Mouse (Mus musculus): ENCODE data around the gene Lig1. TPM values are rescaled to one million over a fixed set of nuclear protein-coding genes. Genes with fewer than 3 reads are reported as not detected.

Lig1 gene
- 80.5 and 86.9 TPM in 2 replicates for polyA plus RNA-seq (2014; fragmentation: Nextera tagmentation; extraction: Ambion mirVana)

DNA sequence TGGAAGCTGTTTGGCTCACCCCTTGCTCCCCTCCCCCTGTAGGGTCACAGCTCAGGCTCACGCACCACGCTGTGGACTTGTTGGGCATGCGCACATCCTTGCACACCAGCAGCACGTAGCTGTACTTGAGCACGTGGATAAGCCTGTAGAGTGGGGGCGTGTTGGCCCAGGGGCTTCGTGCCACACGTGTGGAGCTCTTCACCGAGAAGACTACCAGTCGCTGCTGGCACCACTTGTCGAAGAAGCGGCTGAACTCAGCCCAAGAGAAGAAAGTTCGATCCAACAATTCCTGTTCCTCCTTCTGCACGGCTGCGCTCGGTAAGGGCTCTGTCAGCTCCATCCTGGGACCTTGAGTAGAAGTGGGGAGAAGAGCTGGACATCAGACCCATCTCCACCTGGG lies at the start of gene Lig1:
TSS of gene Lig1 (plus strand) at position 203 of the 400 bp plus-strand sequence.
- Histone ChIP-seq H3K4me1 (ENCODE audit: control insufficient read depth, insufficient read depth, low read length) (0 out of 2 replicates have a peak, but pooled peaks cover 3% of the 10 kb centered on the region), H3K27ac (replicated peaks; ENCODE audit: low read depth, low read length) (peak within 1 kb of the TSS; percentile 87), H3K36me3 (ENCODE audit: control insufficient read depth, insufficient read depth, low read length) (peaks cover 39% of the 10 kb centered on the region), H3K4me3 (ENCODE audit: low read depth, low read length) (peak within 1 kb of the TSS; percentile 70), H3K9ac (ENCODE audit: low read depth, low read length) (peak within 1 kb of the TSS; percentile 86), H3K4me2 (ENCODE audit: low read depth, low read length) (peak within 1 kb of the TSS; percentile 88), H3K9me3 (ENCODE audit: control insufficient read depth, low read length) (no peaks in the 10 kb centered on the region), H3K27me3 (replicated peaks; ENCODE audit: control insufficient read depth, insufficient read depth, low read length) (no peaks in the 10 kb centered on the region)
- DNase-seq (ENCODE audit: low spot score) (no peak), ATAC-seq (ENCODE audit: low read depth) (no peak)
- 98% methylated on average over 16 of the region's 16 CpGs for WGBS

DNA sequence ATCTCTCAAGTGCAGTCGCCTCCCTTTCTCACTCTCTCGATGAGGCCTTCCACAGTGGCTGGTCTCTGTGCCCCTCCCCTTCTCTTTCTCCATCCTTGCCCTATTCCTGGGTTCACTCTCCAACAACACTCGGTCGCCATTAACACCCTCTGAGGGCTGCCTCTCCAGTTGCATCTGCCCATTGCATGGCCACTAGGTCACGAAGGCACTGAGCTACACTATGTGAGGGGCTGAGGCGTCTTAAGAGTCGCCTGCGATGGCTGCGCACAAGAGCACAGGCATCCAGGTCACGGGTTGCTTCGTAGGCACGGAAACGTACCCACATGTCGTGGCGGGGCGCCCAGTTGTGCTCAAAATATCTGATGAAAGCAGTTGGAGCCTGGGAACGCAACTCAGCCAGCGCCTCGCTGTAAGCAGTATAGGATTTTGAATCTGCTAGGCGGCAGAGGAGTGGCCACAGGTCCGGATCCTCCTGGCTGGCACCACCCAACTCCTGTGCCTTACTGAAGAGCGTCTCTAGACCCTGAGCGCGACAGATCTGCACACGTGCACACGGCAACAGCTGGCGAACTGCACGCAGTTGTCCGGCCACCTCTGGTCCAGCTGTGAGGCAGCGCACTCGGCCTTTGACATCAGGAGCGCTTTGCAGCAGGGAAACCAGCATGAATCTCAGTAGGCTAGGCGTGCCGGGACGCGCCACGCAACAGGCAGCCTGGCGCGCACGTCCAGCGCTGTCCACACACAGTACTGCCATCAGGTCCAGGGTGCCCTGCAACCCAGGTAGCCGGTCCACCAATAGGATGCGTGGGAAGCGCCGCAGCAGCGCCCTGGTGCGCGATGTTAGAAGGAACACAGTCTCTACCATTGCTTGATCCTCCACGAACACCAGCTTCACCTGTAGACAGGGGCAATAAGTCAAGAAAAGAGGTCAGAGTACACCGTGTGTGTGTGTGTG lies 16.1 kb upstream of the Lig1 start:
- H3K9ac ChIP-seq (ENCODE audit: low read depth, low read length) = no peak overlapping the region
- 44% methylated on average over 50 of the region's 50 CpGs for WGBS

DNA sequence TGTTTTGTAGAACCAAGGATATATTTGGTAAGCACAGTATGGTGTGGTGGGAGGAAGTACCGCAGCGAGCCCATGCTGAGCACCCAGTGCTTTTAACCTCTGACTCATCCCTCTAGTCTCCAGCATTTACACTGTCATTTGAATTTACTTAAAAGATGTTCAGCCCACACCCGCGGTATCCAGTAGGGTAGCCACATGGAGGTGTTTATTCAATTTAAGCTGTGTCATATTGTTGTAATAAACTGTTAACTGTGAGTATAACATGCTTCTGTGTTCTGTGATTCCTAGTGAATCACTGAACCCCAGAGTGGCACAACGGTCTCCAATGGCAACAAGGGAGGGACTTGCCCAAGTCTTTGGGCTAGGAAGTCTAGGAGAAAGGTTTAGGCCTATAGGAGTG lies 13.2 kb upstream of the Lig1 start:
- Histone ChIP-seq H3K27me3 (replicated peaks; ENCODE audit: control insufficient read depth, insufficient read depth, low read length) (no peaks in the 10 kb centered on the region), H3K4me1 (ENCODE audit: control insufficient read depth, insufficient read depth, low read length) (no peaks in the 10 kb centered on the region), H3K27ac (replicated peaks; ENCODE audit: low read depth, low read length) (no peak overlapping the region), H3K4me2 (ENCODE audit: low read depth, low read length) (no peak overlapping the region), H3K4me3 (ENCODE audit: low read depth, low read length) (no peak overlapping the region), H3K36me3 (ENCODE audit: control insufficient read depth, insufficient read depth, low read length) (no peaks in the 10 kb centered on the region), H3K9me3 (ENCODE audit: control insufficient read depth, low read length) (no peaks in the 10 kb centered on the region), H3K9ac (ENCODE audit: low read depth, low read length) (no peak overlapping the region)
- DNase-seq (ENCODE audit: low spot score) (no peak), ATAC-seq (ENCODE audit: low read depth) (no peak)
- 82% methylated on average over 5 of the region's 5 CpGs for WGBS

More for the DNA sequence above, 16.1 kb upstream of the Lig1 start:
- Histone ChIP-seq H3K4me1 (ENCODE audit: control insufficient read depth, insufficient read depth, low read length) (no peaks in the 10 kb centered on the region), H3K36me3 (ENCODE audit: control insufficient read depth, insufficient read depth, low read length) (no peaks in the 10 kb centered on the region), H3K9me3 (ENCODE audit: control insufficient read depth, low read length) (no peaks in the 10 kb centered on the region), H3K4me3 (ENCODE audit: low read depth, low read length) (no peak overlapping the region), H3K27me3 (replicated peaks; ENCODE audit: control insufficient read depth, insufficient read depth, low read length) (no peaks in the 10 kb centered on the region), H3K27ac (replicated peaks; ENCODE audit: low read depth, low read length) (no peak overlapping the region), H3K4me2 (ENCODE audit: low read depth, low read length) (no peak overlapping the region)
- ATAC-seq (ENCODE audit: low read depth) (no peak), DNase-seq (ENCODE audit: low spot score) (no peak)

- DNase-seq (ENCODE audit: low spot score) (peak; percentile 4), ATAC-seq (ENCODE audit: low read depth) (0 out of 2 replicates have a peak, but pooled peaks have one; percentile 12)
- no peak overlapping the region for H3K4me2 ChIP-seq (ENCODE audit: low read depth, low read length)
- no peak overlapping the region for H3K4me3 ChIP-seq (ENCODE audit: low read depth, low read length)
- no peak overlapping the region for H3K9ac ChIP-seq (ENCODE audit: low read depth, low read length)
- H3K27me3 ChIP-seq (replicated peaks; ENCODE audit: control insufficient read depth, insufficient read depth, low read length) = no peaks in the 10 kb centered on the region
- WGBS = 81% methylated on average over 2 of the region's 2 CpGs
- H3K9me3 ChIP-seq (ENCODE audit: control insufficient read depth, low read length) = no peaks in the 10 kb centered on the region
- no peaks in the 10 kb centered on the region for H3K36me3 ChIP-seq (ENCODE audit: control insufficient read depth, insufficient read depth, low read length)
- H3K4me1 ChIP-seq (ENCODE audit: control insufficient read depth, insufficient read depth, low read length) = no peaks in the 10 kb centered on the region
- no peak overlapping the region for H3K27ac ChIP-seq (replicated peaks; ENCODE audit: low read depth, low read length)
Observed at GRCm38 (mm10) chr7:13264396-13264795, 12.7 kb upstream of the Lig1 start.

DNA sequence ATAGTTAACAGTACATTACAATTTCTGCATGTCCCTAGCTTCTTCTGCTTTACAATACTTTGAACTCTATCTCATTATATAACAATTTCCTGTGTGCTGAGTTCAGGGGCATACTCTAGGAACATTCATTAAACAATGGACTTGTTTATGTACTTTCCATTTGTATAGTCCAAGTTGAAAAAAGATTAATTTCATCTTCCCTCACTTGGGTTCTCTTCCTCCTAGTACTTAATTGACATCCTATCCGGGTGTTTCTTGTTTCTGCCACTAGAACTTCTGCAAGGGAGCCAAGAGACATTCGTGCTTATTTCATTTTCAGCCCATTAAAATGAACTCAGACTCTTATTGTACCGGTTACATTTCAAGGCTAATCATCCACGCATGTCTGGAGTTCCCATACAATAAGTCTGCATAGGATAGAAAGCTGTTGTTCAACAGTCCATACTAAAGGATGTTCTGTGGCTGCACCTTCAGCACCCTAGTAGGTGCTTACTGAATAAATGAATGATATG lies 8.3 kb upstream of the Lig1 start:
- ATAC-seq (ENCODE audit: low read depth) (no peak), DNase-seq (ENCODE audit: low spot score) (no peak)
- H3K4me1 ChIP-seq (ENCODE audit: control insufficient read depth, insufficient read depth, low read length) = no peaks in the 10 kb centered on the region
- WGBS = 88% methylated on average over 4 of the region's 4 CpGs
- 0 out of 2 replicates have a peak, but pooled peaks cover under 1% of the 10 kb centered on the region for H3K36me3 ChIP-seq (ENCODE audit: control insufficient read depth, insufficient read depth, low read length)
- H3K4me2 ChIP-seq (ENCODE audit: low read depth, low read length) = no peak overlapping the region
- no peaks in the 10 kb centered on the region for H3K27me3 ChIP-seq (replicated peaks; ENCODE audit: control insufficient read depth, insufficient read depth, low read length)
- no peaks in the 10 kb centered on the region for H3K9me3 ChIP-seq (ENCODE audit: control insufficient read depth, low read length)
- H3K4me3 ChIP-seq (ENCODE audit: low read depth, low read length) = no peak overlapping the region
- no peak overlapping the region for H3K9ac ChIP-seq (ENCODE audit: low read depth, low read length)
- H3K27ac ChIP-seq (replicated peaks; ENCODE audit: low read depth, low read length) = no peak overlapping the region

- ATAC-seq (ENCODE audit: low read depth) = no peak
- no peaks in the 10 kb centered on the region for H3K9me3 ChIP-seq (ENCODE audit: control insufficient read depth, low read length)
- DNase-seq (ENCODE audit: low spot score) = no peak
- WGBS = 82% methylated on average over 11 of the region's 11 CpGs
- no peaks in the 10 kb centered on the region for H3K27me3 ChIP-seq (replicated peaks; ENCODE audit: control insufficient read depth, insufficient read depth, low read length)
- no peak overlapping the region for H3K9ac ChIP-seq (ENCODE audit: low read depth, low read length)
- H3K4me1 ChIP-seq (ENCODE audit: control insufficient read depth, insufficient read depth, low read length) = no peaks in the 10 kb centered on the region
- H3K27ac ChIP-seq (replicated peaks; ENCODE audit: low read depth, low read length) = no peak overlapping the region
- peaks cover 5% of the 10 kb centered on the region; the same call in 1 of the 2 replicates for H3K36me3 ChIP-seq (ENCODE audit: control insufficient read depth, insufficient read depth, low read length)
- no peak overlapping the region for H3K4me3 ChIP-seq (ENCODE audit: low read depth, low read length)
- no peak overlapping the region for H3K4me2 ChIP-seq (ENCODE audit: low read depth, low read length)
Observed at GRCm38 (mm10) chr7:13269394-13269793, 7.7 kb upstream of the Lig1 start.

GRCm38 (mm10) chr7:13271704-13272103 lies 5.4 kb upstream of the Lig1 start:
- ATAC-seq (ENCODE audit: low read depth) (no peak), DNase-seq (ENCODE audit: low spot score) (no peak)
- Histone ChIP-seq H3K27me3 (replicated peaks; ENCODE audit: control insufficient read depth, insufficient read depth, low read length) (no peaks in the 10 kb centered on the region), H3K36me3 (ENCODE audit: control insufficient read depth, insufficient read depth, low read length) (peaks cover 28% of the 10 kb centered on the region), H3K9ac (ENCODE audit: low read depth, low read length) (no peak overlapping the region), H3K4me2 (ENCODE audit: low read depth, low read length) (no peak overlapping the region), H3K4me3 (ENCODE audit: low read depth, low read length) (no peak overlapping the region), H3K4me1 (ENCODE audit: control insufficient read depth, insufficient read depth, low read length) (no peaks in the 10 kb centered on the region), H3K9me3 (ENCODE audit: control insufficient read depth, low read length) (no peaks in the 10 kb centered on the region), H3K27ac (replicated peaks; ENCODE audit: low read depth, low read length) (no peak overlapping the region)
- WGBS = 74% methylated on average over 1 of the region's 1 CpGs

GRCm38 (mm10) chr7:13277833-13278232 lies 750 bp downstream of the Lig1 start:
- Histone ChIP-seq H3K27ac (replicated peaks; ENCODE audit: low read depth, low read length) (peak overlapping the region; percentile 87), H3K36me3 (ENCODE audit: control insufficient read depth, insufficient read depth, low read length) (peaks cover 47% of the 10 kb centered on the region), H3K27me3 (replicated peaks; ENCODE audit: control insufficient read depth, insufficient read depth, low read length) (no peaks in the 10 kb centered on the region), H3K9ac (ENCODE audit: low read depth, low read length) (peak overlapping the region; percentile 86), H3K9me3 (ENCODE audit: control insufficient read depth, low read length) (no peaks in the 10 kb centered on the region), H3K4me1 (ENCODE audit: control insufficient read depth, insufficient read depth, low read length) (0 out of 2 replicates have a peak, but pooled peaks cover 3% of the 10 kb centered on the region), H3K4me3 (ENCODE audit: low read depth, low read length) (peak overlapping the region; percentile 70), H3K4me2 (ENCODE audit: low read depth, low read length) (peak overlapping the region; percentile 88)
- WGBS = 31% methylated on average over 2 of the region's 2 CpGs
- ATAC-seq (ENCODE audit: low read depth) (no peak), DNase-seq (ENCODE audit: low spot score) (no peak)
